Mouse (Mus musculus): ENCODE data around the gene Rimbp3.
A peak's percentile ranks its signal among the peaks of the same experiment; 100 is the strongest.
"Not testable (repeated sequence)": the region's sequence is repeated elsewhere in the genome, so short reads cannot be mapped to it uniquely, and the experiment has no call there.

The Rimbp3 gene

DNA sequence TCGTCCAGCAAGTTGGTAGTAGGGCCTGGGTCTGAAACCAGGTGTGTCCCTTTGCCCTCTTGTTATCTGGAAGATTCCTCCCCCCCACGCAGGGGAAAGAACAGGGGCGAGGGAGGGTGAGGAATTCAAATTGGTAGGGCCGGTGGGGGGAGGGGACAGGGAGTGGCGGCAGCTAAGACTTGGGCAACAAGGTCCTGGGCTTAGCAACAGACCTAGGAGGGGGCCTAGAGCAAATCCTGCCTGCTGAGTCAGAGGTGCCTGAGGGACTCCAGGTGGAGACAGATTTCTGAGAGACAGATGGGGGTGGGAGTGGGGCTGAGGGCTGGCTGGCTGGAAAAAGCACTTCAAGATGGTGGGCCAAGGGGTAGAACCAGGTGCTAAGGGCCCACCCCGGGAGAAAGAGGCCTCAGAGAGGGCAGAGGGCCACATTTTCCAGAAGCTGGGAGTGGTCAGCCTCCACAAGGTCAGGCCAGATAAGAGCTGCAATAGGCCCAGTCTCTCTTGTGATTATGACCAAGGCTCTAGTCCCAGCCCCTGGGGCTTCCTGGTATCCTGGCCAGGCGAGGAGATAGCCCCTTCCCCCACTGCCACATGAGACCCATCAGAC, 11.8 kb downstream of the Rimbp3 start:
- DNase-seq = no peak

GRCm38 (mm10) chr16:17222197-17222596, 13.8 kb downstream of the Rimbp3 start:
- DNase-seq = peak; percentile 96

GRCm38 (mm10) chr16:17225584-17225983, 17.2 kb downstream of the Rimbp3 start:
- DNase-seq = no peak

- DNase-seq = no peak
Observed at GRCm38 (mm10) chr16:17226496-17226895, 18.1 kb downstream of the Rimbp3 start.

DNA sequence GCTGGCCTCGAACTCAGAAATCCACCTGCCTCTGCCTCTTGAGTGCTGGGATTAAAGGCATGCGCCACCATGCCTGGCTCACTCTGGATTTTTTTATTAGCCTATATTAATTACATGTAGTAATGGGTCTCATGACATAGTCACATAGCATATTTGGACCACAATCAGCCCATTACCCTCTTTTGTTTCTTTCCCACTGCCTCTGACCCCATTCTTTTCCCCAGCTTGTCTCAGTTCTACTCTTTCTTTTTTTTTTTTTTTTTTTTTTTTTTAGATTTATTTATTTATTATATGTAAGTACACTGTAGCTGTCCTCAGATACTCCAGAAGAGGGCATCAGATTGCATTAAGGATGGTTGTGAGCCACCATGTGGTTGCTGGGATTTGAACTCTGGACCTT, 23.1 kb downstream of the Rimbp3 start:
- DNase-seq = not testable (repeated sequence)

- peak; percentile 88 for DNase-seq
Observed at GRCm38 (mm10) chr16:17232794-17233701, 24.6 kb downstream of the Rimbp3 start, which contains the start of gene Hic2. Gene Hic2 (plus strand): TSS chr16:17233572.

- DNase-seq = peak; percentile 40
Observed at GRCm38 (mm10) chr16:17233702-17234498, 25.5 kb downstream of the Rimbp3 start.

DNA sequence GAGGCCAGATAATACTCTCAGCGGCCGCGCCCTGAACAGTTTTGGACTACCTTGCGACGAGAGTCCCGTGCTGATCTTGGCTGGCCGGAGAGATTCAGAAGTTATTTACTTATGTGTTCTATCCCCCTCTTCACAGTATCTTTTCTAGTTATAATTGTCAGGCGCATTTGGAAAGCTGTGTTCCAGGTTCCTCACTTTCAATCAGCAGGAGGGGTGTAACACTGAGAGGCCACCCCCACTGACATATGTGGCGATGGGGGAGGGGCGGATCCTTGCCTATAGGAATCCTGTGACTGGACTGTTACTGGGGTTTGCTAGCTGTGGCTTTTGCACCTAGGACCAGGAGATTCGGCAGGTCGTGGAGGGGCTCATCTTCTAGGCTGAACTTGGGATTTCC, 26.1 kb downstream of the Rimbp3 start:
- peak; percentile 69 for DNase-seq

DNA sequence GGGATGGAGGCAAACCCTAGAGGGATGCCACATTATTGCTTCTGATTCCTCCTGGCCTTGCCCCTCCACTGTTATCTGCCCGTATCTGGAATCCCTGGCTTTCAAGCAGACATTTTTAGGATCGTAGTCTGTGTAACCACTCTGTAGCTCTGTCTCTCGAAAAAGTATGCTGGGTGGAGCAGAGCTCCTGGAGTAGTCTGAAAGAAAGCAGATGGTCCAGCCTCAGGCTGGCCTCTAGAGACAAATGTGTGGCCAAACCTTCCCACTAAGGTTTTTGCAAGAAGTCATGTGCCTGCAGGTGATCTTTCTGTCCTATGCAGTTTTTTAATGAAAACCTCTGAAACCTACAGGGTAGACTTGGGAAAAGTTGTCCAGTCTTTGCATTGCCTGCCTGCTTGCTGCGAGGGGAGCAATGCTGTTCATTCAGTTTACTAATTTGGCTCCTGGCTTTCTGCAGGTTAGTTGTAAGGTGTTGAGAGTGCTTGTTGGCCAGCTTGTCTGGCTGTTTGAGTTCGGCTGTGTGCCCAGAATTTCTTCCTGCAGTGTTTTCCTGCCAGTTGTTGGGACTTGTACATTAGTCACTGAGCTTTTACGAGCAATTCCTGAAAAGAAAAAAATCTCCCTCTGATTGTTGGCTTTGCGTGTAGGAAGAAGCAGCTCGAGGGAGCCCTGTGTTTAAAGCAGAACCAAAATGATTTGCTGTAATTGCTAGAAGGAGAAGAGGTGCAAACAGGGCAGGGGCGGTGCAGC, 26.7 kb downstream of the Rimbp3 start:
- DNase-seq = peak; percentile 25

GRCm38 (mm10) chr16:17237634-17238033, 29.2 kb downstream of the Rimbp3 start:
- DNase-seq = no peak

GRCm38 (mm10) chr16:17239409-17239808, 31.0 kb downstream of the Rimbp3 start:
- no peak for DNase-seq

GRCm38 (mm10) chr16:17243731-17244130, 35.3 kb downstream of the Rimbp3 start:
- no peak for DNase-seq

GRCm38 (mm10) chr16:17244996-17245395, 36.6 kb downstream of the Rimbp3 start:
- no peak for DNase-seq

DNA sequence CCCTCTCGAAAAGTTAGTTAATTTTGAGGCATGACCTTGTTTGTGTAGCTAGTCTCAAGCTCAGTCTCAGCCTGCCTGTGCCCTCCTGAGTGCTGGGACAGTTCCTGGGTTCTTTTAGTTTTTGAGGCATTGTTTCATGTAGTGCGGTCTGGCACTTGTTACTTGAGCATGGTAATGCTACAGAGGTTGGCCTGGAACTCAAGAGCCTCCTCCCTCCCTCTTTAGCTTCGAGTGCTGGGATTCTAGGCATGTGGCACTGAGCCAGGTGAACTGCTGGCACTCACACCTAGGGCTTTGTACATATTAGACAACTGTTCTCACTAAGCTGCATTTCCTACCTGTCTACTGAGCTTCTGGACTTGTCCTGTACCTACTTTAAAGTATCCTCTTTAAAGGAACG, 39.3 kb downstream of the Rimbp3 start:
- no peak for DNase-seq

DNA sequence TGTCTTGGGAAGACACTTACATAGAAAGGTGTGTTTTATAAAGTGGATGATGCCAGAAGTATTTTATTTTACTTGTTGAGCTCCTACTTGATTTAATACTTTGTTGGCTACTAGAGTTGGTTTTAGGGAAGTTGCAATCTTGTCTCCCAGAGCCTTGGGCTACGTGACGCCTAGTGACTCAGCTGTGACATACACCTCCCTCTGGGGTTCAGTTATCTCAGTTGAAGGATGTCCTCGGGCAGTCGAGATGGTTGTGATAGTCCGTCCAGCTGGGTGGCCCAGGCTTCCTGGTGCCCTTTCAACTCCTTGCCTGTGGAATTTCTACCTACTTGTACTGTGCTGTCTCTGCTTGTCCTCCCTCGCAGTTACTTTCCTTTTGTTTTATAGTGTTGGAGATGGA, 40.7 kb downstream of the Rimbp3 start:
- no peak for DNase-seq

DNA sequence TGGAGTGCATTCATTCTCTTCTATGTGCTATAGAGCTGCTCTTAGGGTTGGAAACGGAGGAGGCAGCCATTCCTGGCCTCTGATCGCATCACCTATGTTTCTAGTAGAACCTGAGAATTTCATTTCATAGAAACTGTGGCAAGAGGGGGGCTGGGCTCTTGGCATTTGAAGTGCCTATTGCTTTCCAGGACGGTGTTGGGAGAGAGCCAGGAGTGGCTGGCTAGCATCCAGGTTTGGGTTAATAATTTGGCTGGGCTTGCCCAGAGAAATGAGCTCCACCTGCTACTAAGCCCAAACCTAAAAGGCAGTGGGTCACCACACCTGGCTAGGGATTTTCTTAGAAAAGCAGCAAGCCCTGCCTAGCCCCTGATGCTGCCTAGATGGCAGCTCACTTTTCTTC, 43.1 kb downstream of the Rimbp3 start:
- DNase-seq = no peak

DNA sequence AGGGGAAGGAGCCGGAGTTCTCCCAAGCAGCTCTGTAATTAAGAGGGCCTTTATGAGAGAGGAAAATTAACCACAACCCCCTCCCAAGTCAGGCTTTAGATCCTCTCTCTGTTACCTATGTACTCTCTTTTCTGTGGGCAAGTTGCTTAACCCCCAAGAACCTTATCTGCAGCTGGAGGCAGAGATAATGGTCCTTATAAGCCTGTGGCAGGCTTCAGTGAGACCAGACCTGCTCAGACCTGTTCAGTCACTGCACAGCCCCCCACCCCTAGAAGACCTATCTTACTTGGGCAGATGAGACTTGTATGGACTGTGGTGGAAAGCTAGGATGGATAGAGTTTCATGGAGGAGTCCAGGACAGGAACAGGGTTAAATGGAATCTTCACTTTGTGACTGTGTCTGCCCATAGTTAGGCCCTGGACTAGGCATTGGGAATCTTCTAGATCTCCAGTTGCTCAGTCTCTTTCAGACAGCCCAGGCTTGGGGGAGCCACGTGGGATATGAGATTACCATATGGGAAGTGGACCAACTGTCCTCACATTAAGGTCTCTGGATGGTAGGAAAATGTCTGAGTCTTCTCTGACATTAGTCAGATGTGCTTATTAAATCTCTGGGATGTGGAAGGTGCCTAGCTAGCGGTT, 43.8 kb downstream of the Rimbp3 start:
- no peak for DNase-seq

GRCm38 (mm10) chr16:17252841-17253240, 44.4 kb downstream of the Rimbp3 start:
- no peak for DNase-seq

DNA sequence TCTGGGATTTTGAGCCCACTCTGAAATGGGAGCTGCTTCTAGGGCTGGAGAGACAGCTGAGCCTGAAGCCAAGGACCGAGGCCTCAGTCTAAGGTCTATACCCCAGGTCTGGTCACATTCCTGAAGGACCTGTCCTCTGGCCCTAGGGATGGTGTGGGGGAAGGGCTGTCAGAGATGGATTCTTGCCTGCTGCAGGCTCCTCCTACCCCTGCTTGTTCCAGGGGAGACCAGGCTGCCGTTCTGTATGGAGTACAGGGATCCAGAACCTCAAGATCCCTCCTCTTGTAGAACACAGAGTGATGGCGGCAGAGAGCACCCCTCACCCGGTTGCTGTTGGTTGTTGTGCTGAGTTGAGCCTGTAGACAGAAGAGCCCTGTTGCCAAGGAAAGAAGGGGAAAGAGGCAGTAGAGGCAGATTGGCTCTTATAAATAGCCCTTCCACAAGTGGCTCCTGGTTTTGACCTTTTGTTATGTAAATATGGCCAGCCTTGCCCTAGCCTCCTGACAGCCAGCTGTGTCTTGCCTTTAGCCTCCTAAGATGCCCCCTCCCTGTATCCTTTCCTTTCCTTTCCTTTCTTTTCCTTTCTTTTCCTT, 45.7 kb downstream of the Rimbp3 start:
- no peak for DNase-seq

DNA sequence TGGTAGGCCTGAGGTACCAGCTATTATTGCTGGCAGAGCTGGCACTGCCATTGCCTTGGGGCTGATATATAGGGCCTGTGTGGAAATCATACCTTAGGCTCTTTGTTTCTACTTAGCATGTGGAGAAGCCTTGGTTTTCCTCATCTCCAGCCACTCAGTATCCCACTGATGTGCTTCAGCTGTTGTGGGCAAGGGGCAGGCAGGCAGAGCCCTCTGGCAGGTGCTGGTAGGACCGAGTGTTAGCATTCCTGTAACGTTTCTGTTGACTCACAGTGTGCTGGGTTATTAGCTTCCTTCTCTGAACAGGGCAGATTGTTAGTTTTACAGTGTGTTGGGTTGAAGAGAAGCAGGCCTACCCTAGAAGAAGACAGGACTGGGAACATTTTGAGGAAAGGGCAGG, 46.9 kb downstream of the Rimbp3 start:
- DNase-seq = no peak

GRCm38 (mm10) chr16:17257359-17257821, 49.0 kb downstream of the Rimbp3 start:
- no peak for DNase-seq

- DNase-seq = no peak
Observed at GRCm38 (mm10) chr16:17258917-17259316, 50.5 kb downstream of the Rimbp3 start.
